Mouse (Mus musculus) liver, embryonic 13.5 days (tissue): Measurements from ENCODE around the gene Ropn1l. TPM values are rescaled to one million over a fixed set of nuclear protein-coding genes. Genes with fewer than 3 reads are reported as not detected.
A peak's percentile ranks its signal among the peaks of the same experiment; 100 is the strongest.

Experiments
- ATAC-seq: fragments of 200-750 bp; cut with Nextera tagmentation; 2 replicates; pipeline ENCODE4 v1.8.0; 2017; ENCODE audit warnings: low read depth, mild to moderate bottlenecking, moderate number of reproducible peaks, moderate library complexity
- DNase-seq: peaks from one replicate; pipeline ENCODE4 v3.0.0; 2022
- H3K27ac ChIP-seq: fragments of 300-500 bp; sonication (generic); 2 replicates; pipeline ENCODE4 v1.5.1; 2015; ENCODE audit warnings: moderate library complexity, mild to moderate bottlenecking, inconsistent platforms
- H3K27me3 ChIP-seq: fragments of 300-500 bp; sonication (generic); 2 replicates; pipeline ENCODE4 v1.6.1; 2015; ENCODE audit warnings: mild to moderate bottlenecking, inconsistent platforms
- H3K36me3 ChIP-seq: fragments of 300-500 bp; sonication (generic); 2 replicates; pipeline ENCODE4 v1.6.1; 2015; ENCODE audit warnings: mild to moderate bottlenecking, inconsistent platforms
- H3K4me1 ChIP-seq: fragments of 300-500 bp; sonication (generic); replicated peaks from 2 replicates; pipeline ENCODE4 v1.6.1; 2015; ENCODE audit warnings: inconsistent platforms
- H3K4me2 ChIP-seq: fragments of 300-500 bp; sonication (generic); 2 replicates; pipeline ENCODE4 v1.6.1; 2015; ENCODE audit warnings: inconsistent platforms, mild to moderate bottlenecking, moderate library complexity
- H3K4me3 ChIP-seq: fragments of 300-500 bp; sonication (generic); replicated peaks from 2 replicates; pipeline ENCODE4 v1.5.1; 2015; ENCODE audit warnings: mild to moderate bottlenecking, inconsistent platforms
- H3K9ac ChIP-seq: fragments of 300-500 bp; sonication (generic); 2 replicates; pipeline ENCODE4 v1.6.1; 2015; ENCODE audit warnings: mild to moderate bottlenecking, inconsistent platforms
- H3K9me3 ChIP-seq: fragments of 300-500 bp; sonication (generic); replicated peaks from 2 replicates; pipeline ENCODE4 v1.6.1; 2016; ENCODE audit warnings: inconsistent platforms
- WGBS: fragments of 180-500 bp; shearing (Covaris S2); methylation state at CpG from one replicate; pipeline ENCODE4 v1.1.7; 2015; ENCODE audit not compliant: insufficient replicate concordance; 5-methylcytosine and 5-hydroxymethylcytosine counted together
- polyA plus RNA-seq: library from polyadenylated mRNA; unstranded; fragments of >200 nt; fragmentation: Nextera tagmentation; extraction: Ambion mirVana; gene quantifications from 2 replicates; pipeline ENCODE4 v1.2.1, GENCODE M21; 2015

The Ropn1l gene
- polyA plus RNA-seq, 1 experiment from 2014 or later: 2.3 TPM

DNA sequence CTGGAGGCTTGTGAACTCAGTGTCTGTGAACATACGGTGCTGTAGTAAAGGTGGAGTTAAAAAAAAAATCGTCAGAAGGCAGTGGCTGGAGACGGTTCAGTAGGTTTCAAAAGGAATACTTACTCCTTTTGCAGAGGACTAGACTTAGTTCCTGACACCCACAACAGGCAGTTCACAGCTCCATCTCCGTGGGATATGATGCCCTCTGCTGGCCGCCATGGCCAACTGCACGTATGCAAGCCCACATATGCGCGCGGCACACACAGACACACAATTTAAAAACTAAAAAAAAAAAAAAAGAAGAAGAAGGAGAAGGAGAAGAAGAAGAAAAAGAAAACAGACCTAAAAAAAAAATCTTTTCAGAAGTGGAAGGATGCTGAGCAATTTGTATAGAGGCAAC is 34.5 kb downstream of the Ropn1l start:
- Histone ChIP-seq H3K4me1 (peaks cover 15% of the 10 kb centered on the region), H3K27ac (no peak overlapping the region), H3K4me3 (no peak overlapping the region), H3K27me3 (no peaks in the 10 kb centered on the region), H3K9ac (no peak overlapping the region), H3K4me2 (peak overlapping the region; percentile 59), H3K36me3 (no peaks in the 10 kb centered on the region), H3K9me3 (no peaks in the 10 kb centered on the region)
- WGBS: 29% methylated on average over 9 of the region's 9 CpGs
- DNase-seq (peak; percentile 9), ATAC-seq (no peak)

DNA sequence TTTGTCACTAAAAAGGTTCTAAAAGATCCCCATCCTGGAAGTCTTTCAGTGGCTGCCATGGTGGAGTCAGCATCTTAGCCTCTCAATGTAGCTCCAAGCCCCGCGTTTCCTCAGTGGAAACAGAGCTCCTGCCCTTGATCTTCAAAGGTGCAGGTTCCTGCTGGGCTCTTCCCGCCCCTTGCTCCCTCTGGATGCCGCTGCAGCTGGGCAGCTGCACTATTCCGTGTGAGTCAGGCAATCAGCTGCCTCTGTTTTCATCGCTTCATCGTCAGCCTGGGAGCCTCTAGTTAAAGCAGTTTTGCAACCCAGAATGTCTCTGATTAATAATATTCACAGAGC is 34.9 kb downstream of the Ropn1l start:
- Histone ChIP-seq H3K9me3 (no peaks in the 10 kb centered on the region), H3K4me3 (peak overlapping the region; percentile 23), H3K27me3 (no peaks in the 10 kb centered on the region), H3K4me1 (peaks cover 15% of the 10 kb centered on the region), H3K4me2 (peak overlapping the region; percentile 59), H3K9ac (peak overlapping the region; percentile 45), H3K36me3 (no peaks in the 10 kb centered on the region), H3K27ac (no peak overlapping the region)
- DNase-seq (no peak), ATAC-seq (no peak)
- 13% methylated on average over 7 of the region's 7 CpGs for WGBS

DNA sequence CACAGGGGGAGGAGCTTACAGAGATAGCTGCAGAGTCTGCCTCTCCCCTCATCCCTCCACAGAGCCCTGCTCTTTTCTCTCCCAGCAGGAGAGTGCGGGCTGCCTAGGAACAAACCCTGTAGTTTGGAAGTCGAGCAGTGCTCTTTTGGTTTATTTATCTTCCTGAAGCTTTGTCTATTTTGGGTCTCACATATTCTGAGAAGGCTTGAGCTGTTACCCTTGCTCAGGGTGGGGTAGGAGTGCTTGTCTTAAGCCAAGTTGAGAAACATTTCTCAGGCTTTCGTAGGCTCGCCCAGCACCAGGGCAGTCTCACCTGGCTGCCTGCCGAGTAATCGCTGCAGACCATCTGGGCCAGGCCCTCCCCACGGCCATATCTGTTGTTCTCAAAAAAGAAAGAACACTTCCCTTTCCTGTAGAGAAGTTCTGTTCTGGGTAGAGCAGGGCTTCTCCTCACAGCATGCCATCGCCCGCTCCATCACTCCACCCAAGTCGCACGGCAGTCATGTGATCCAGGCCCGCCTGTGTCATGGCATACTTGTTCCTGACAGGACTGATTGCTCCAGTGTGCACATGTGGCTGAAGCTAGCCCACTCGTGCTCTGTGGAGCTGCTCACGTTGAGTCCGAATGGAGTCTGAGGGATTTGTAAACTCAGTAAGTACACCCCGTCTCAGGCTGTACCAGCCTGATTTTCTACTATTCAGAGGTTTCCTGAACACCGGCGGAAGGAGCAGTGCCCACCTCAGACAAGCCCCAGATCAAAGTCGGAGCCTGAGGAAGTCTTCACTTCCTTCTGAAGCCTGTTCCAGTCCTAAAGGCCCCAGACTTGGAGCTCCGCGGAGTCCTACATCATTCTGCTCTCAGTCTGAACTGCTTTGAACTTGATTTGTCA is 35.5 kb downstream of the Ropn1l start:
- Histone ChIP-seq H3K9ac (peak overlapping the region; percentile 45), H3K27ac (no peak overlapping the region), H3K9me3 (no peaks in the 10 kb centered on the region), H3K4me3 (peak overlapping the region; percentile 23), H3K4me1 (peaks cover 15% of the 10 kb centered on the region), H3K27me3 (no peaks in the 10 kb centered on the region), H3K4me2 (peak overlapping the region; percentile 59), H3K36me3 (no peaks in the 10 kb centered on the region)
- WGBS: 13% methylated on average over 21 of the region's 21 CpGs
- ATAC-seq (peak; percentile 79), DNase-seq (peak; percentile 35)

DNA sequence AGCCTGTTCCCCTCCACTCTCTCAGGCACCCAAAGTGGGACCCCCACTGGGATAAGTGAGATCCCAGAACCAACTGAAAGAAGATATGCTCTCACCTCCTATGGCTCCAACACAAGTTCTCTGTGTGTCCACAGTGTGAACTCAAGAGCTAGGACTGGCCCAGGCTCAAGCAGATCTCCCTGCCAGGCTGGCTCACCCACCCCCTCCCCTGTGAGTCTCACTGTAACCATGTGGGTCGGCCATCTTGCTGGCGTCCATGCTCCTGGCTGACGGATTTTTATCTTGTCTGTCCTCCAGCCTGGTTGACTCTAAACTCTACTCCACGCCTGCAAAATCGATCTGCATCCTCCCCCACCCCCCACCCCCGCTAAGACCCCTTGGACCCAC is 36.1 kb downstream of the Ropn1l start:
- 37% methylated on average over 6 of the region's 6 CpGs for WGBS
- no peaks in the 10 kb centered on the region for H3K36me3 ChIP-seq
- no peaks in the 10 kb centered on the region for H3K27me3 ChIP-seq
- peaks cover 15% of the 10 kb centered on the region for H3K4me1 ChIP-seq
- H3K9ac ChIP-seq: no peak overlapping the region
- 0 out of 2 replicates have a peak overlapping the region, but pooled peaks have one; percentile 59 for H3K4me2 ChIP-seq
- ATAC-seq: no peak
- no peak for DNase-seq
- no peaks in the 10 kb centered on the region for H3K9me3 ChIP-seq
- no peak overlapping the region for H3K27ac ChIP-seq
- no peak overlapping the region for H3K4me3 ChIP-seq

DNA sequence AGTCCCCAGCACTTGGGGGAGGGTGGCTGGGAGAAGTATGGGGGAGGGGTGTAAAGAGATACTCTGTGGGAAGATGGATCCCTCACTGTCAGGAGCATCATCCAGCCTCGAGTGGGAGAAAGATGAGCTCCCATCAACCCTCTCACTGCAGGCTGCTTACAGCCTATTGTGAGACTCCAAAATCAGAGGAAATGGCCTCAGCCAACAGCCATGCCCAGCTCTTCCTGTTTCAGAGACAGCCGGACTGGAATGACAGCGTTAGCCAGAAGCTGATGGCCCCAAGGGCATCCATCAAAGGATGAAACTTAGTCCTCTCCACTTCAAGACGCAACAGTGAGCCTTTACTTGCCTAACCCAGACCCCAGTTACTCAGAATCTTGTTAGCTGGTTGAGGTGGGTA is 38.4 kb downstream of the Ropn1l start:
- Histone ChIP-seq H3K9ac (no peak overlapping the region), H3K27me3 (no peaks in the 10 kb centered on the region), H3K27ac (no peak overlapping the region), H3K4me3 (no peak overlapping the region), H3K9me3 (no peaks in the 10 kb centered on the region), H3K4me2 (no peak overlapping the region), H3K36me3 (no peaks in the 10 kb centered on the region), H3K4me1 (peaks cover 15% of the 10 kb centered on the region)
- ATAC-seq (no peak), DNase-seq (no peak)
- WGBS: 27% methylated on average over 4 of the region's 4 CpGs

DNA sequence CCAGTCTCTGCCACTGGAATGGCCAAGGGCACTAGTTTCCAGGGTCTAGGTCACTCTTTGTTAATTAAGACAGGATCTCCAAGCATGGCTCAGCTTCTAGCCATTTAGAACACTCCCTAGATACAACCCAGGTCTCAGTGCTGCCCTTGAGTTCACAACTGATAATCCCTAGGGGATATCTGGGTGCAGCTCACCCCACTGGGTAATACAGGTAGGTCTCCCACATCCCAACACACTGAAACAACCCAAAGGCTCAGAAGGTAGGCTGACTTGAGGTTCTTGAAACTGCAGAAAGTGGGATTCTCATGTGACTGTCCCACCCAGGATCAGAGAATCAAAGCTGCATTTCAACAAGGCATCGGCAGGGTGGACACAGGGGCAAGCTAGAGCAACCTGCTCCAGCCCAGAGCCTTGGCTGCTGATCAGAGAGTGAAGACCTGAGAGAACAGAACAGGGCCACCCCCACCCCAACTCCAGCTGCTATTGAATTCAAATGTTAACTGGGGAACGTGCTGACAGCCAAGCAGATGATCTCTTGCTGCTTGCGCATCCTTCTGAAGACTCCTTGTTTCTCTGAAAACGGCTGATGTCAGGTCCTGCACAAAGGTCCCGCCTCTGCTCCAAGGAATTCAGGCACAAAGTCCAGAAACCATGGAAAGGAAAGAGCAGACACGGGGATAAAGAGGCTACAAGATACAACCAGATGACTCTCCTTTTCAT is 39.2 kb downstream of the Ropn1l start:
- H3K9me3 ChIP-seq: no peaks in the 10 kb centered on the region
- no peaks in the 10 kb centered on the region for H3K36me3 ChIP-seq
- no peak overlapping the region for H3K9ac ChIP-seq
- H3K4me2 ChIP-seq: no peak overlapping the region
- DNase-seq (no peak), ATAC-seq (no peak)
- H3K27me3 ChIP-seq: no peaks in the 10 kb centered on the region
- H3K4me1 ChIP-seq: peaks cover 15% of the 10 kb centered on the region
- no peak overlapping the region for H3K27ac ChIP-seq
- 53% methylated on average over 6 of the region's 6 CpGs for WGBS
- no peak overlapping the region for H3K4me3 ChIP-seq

DNA sequence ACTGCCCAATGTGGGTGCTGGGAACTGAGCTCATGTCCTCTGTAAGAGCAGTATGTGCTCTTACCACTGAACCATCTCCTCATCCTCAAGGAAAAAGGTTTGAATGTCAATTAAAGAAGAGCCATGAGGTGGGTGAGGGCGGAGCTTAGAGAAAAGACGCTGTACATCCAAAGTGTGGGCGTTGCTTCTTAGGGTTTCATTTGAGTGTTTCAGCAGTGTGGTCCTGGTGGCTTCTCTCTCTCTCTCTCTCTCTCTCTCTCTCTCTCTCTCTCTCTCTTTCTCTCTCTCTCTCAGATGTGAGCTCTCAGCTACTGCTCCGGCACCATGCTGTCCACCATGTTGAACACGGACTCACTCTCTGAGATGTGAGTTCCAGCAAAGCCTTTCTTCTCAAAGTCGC is 39.9 kb downstream of the Ropn1l start:
- H3K9ac ChIP-seq: no peak overlapping the region
- no peaks in the 10 kb centered on the region for H3K9me3 ChIP-seq
- H3K4me3 ChIP-seq: no peak overlapping the region
- no peak overlapping the region for H3K4me2 ChIP-seq
- DNase-seq: no peak
- no peaks in the 10 kb centered on the region for H3K27me3 ChIP-seq
- WGBS: 76% methylated on average over 6 of the region's 6 CpGs
- no peak for ATAC-seq
- no peak overlapping the region for H3K27ac ChIP-seq
- H3K4me1 ChIP-seq: peaks cover 12% of the 10 kb centered on the region
- no peaks in the 10 kb centered on the region for H3K36me3 ChIP-seq

DNA sequence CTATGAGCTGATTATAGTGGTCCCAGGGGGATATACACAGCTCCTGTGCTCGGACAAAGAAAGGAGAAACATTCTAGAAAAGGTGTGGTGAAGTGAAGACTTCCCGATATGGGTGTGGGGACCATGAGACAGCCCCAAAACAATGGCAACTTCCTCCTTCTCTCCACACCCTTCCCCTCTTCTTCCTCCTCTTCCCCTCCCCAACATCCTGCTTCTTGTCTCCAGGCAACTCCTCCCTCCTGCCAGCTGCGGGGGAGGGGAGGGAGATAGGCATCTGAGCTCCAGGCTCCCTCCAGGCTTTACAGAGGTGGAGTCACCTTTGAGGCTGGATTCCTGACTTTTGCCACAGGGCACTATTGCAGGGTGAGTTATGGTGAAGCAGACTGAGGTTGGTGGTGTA is 40.6 kb downstream of the Ropn1l start:
- Histone ChIP-seq H3K4me3 (no peak overlapping the region), H3K9me3 (no peaks in the 10 kb centered on the region), H3K27ac (no peak overlapping the region), H3K9ac (no peak overlapping the region), H3K4me1 (peaks cover 4% of the 10 kb centered on the region), H3K27me3 (no peaks in the 10 kb centered on the region), H3K4me2 (no peak overlapping the region), H3K36me3 (no peaks in the 10 kb centered on the region)
- ATAC-seq (no peak), DNase-seq (no peak)
- WGBS: 4% methylated on average over 3 of the region's 3 CpGs

DNA sequence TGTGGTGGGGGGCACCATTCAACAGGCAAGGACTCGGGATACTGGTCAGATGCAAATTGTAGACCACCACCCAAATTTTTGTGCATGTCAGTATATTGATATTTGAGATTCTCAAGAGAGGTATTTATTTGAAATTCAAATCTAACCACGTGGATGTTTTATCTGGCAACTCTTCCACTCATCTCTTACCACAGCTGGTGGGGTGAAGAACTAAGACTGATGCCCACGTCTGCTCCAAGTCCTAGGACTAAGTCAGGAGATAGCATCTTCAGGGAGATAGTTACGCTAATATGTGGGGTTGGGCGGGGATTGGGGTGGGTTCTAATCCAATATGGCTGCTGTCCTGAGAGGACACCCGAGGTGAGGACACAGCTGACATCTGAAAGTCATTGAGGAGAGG is 41.1 kb downstream of the Ropn1l start:
- no peak overlapping the region for H3K9ac ChIP-seq

DNA sequence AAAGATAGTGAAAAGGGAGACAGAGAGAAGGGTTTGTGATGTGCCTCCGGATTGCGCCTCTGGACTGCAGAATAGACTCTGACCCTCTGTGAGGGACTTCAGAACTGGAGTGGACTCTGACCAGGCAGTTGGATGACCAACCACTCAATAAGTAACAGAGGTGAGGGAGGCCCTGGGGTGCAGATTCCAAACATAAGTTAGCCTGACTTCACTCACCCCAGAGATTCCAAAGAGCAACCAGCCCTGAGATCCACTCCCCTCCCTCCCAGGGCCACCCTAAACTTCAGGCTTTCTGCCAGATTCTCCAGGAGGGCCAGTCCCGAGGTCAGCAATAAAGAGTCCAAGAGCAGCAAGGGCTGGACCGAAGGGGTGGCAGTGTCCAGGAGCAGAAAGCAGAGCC is 46.0 kb downstream of the Ropn1l start:
- H3K9ac ChIP-seq: no peak overlapping the region
- peak overlapping the region; percentile 50 for H3K27ac ChIP-seq
- no peak overlapping the region for H3K4me3 ChIP-seq
- ATAC-seq: peak; percentile 76
- no peaks in the 10 kb centered on the region for H3K36me3 ChIP-seq
- no peaks in the 10 kb centered on the region for H3K9me3 ChIP-seq
- H3K27me3 ChIP-seq: no peaks in the 10 kb centered on the region
- H3K4me1 ChIP-seq: no peaks in the 10 kb centered on the region
- WGBS: 49% methylated on average over 4 of the region's 4 CpGs
- no peak for DNase-seq
- H3K4me2 ChIP-seq: no peak overlapping the region

More for the DNA sequence above, 41.1 kb downstream of the Ropn1l start:
- DNase-seq (no peak), ATAC-seq (no peak)
- Histone ChIP-seq H3K4me2 (no peak overlapping the region), H3K4me1 (no peaks in the 10 kb centered on the region; the same call in 1 of the 2 replicates), H3K4me3 (no peak overlapping the region), H3K27me3 (no peaks in the 10 kb centered on the region), H3K9me3 (no peaks in the 10 kb centered on the region), H3K27ac (no peak overlapping the region), H3K36me3 (no peaks in the 10 kb centered on the region)
- WGBS: 38% methylated on average over 6 of the region's 6 CpGs

DNA sequence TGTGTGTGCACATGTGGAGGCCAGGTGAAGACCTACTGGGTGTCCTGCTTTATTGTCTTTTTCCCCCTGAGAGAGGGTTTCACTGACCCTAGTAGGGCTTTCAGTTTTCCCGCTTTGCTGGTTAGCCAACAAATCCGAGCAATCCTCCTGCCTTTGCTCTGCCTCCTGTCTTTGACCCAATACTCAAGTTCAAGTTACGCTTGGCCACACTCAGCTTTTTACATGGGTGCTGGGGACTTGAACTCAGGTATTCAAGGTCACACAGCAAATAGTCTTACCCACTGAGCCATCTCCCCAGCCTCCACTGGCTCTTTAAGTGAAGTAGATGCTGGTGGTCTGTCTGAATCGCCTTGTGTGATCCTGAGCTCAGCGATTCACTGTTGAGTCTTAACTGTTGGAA is 46.7 kb downstream of the Ropn1l start:
- WGBS: 63% methylated on average over 5 of the region's 5 CpGs
- H3K4me1 ChIP-seq: no peaks in the 10 kb centered on the region
- DNase-seq (no peak), ATAC-seq (no peak)
- no peak overlapping the region for H3K4me2 ChIP-seq
- H3K27me3 ChIP-seq: no peaks in the 10 kb centered on the region
- no peak overlapping the region for H3K9ac ChIP-seq
- no peak overlapping the region for H3K4me3 ChIP-seq
- no peaks in the 10 kb centered on the region for H3K36me3 ChIP-seq
- H3K9me3 ChIP-seq: no peaks in the 10 kb centered on the region
- no peak overlapping the region; the same call in 1 of the 2 replicates for H3K27ac ChIP-seq
